Mouse (Mus musculus): ENCODE results near the gene Mb. TPM values are rescaled to one million over a fixed set of nuclear protein-coding genes. Genes with fewer than 3 reads are reported as not detected.

Mb gene
- polyA plus RNA-seq, 1 experiment: 0.10 TPM

DNA sequence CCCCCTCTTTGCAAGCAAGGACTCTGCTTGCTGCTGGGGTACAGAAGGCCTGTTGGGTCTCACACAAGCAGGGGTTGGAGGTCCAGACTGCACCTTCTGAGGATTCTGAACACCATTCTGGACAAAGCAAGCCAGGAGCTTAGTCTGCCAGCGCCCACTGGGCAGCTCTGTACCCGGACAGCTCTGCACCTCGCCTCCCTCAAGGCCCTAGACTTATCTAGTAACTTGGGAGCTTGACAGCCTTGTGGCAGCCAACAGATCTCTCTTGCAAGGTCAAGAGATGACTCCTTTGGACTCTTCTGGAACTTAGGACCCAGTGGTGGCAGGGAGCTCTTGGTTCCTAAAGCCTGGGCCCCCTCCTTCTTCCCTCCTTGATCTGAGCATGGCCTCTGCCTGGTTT, 23.4 kb downstream of the Mb start:
- no peak for DNase-seq (ENCODE audit: low spot score)

DNA sequence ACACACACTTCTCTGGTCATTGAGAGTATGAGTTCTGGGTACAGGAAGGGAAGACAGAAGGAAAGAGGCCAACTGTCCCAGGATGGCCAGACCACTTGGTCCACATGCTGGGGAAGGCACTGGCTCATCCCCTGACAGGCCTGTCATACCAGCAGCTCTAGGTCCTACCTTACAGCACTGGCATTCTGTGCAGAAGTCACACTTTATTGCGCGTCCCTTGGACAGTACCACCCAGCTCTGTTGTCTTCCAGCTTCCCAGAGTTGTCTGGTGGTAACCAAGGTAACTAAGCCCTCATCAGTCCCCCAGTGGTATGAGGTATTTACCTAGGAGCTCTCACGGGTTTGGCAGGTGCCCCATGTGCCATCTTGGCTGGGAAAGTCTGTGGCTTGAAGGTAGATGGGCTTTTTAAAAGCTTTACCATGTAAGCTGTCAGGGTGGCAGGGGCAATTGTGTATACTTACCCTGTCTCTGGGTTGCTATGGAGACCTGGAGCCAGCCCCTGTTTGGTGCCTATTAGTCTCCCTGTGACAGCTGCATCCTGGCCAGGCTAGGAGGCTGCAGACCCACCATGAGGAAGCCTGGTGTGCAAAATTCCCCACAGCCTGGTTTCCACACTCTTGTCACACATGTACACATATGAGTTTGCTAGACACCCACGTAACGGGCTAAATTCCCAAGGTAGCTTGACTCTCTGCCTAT, 24.4 kb downstream of the Mb start:
- no peak for DNase-seq (ENCODE audit: low spot score)

DNA sequence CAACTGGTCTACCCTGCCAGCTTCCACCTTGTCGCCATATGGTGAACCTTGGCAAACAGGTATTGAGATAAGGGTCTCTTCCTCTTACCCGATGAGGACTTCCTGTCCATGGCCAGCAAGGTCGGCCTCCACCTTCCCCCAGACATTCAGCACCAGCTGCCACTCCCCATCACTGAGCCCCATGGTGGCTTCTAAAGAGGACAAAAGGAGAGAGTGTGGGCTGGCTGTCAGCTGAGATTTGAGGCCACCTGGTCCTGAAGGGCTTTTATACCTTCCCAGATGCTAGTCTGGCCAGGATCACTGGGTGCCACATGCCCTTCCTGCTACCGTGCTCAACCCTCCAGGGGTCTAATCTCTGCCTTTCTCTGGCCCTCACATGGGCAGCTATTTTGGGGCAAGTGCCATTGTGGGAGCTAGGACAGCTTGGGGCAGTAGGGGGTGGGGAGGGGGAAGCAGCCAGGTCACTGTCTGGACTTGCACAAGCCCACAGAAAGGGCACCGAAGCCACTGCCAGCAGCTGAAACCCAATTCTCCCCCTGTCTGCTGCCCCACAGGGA, 28.0 kb downstream of the Mb start:
- no peak for DNase-seq (ENCODE audit: low spot score)

DNA sequence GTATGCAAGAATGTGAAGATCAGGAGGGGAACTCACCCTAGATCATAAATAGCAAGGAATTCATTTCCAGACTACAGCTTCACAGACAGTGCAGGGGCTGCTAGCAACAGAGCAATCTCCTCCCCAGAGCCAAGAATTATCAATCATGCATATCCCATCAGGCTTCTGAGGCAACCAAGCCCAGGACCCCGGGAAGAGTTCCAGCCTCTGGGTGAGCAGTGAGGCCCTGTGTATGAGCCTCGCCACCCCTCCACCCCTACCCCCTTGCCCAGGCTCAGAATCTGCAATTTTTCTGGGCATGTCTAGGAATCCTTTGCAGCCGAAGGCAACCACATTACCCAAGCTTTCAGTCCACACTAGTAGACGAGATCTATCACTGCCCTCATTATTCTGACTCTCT, 28.6 kb downstream of the Mb start:
- no peak for DNase-seq (ENCODE audit: low spot score)

DNA sequence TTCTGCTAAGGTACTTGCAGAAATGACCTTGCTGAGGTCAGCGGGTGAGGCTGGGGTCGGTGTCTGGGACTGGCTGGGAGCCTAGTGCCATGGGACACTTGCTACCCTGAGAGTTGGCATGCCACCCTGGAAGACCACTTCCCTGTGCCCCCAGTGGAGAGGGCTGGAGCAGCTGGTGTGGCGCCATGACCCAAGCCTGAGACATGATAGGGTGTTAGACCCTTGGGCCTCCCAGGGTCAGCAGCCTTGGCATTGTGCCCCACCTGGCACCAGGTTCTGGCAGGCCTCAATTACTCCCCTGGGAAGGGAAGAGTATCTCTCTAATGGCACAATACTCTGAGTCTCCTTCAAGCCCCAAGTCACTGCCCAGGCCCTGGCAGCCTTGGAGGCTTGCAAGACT, 29.4 kb downstream of the Mb start:
- DNase-seq (ENCODE audit: low spot score): no peak

DNA sequence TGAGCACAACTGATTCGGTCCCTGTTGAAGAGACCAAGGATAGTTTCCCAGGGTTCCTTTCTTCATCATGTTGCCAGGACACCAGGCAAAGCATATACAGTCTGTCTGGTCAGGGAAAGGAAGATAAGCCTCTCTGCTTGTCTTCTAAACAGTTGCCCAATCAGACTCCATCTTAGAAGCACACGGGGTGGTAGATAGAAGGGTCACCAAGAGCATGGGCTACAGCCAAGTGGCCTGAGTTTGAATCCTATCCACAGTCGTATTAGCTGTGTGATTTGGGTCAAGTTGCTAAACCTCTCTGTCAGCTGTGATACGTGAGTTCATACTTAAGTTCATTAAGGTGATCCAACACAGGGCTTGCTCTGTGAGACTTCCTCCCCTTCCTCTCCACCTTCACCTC, 30.3 kb downstream of the Mb start:
- DNase-seq (ENCODE audit: low spot score): no peak

DNA sequence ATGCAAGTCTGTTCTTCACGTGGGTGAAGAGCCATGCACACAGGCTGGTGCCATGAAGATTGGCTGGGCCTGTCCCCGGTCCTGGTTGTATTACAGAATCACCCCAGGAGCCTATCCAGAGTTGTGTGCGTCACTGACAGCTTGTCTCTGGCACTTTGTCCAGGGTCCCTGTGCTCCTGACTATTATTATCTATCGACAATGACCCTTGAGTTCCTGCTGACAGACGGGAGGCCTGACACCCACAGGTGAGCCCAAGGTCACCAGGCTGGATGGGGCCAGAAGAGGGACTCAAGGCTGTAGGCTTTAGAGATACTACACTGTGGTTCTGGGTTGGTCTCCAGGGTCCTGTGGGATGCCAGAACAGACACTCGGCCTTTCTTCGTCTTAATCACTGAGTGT, 30.9 kb downstream of the Mb start:
- no peak for DNase-seq (ENCODE audit: low spot score)

DNA sequence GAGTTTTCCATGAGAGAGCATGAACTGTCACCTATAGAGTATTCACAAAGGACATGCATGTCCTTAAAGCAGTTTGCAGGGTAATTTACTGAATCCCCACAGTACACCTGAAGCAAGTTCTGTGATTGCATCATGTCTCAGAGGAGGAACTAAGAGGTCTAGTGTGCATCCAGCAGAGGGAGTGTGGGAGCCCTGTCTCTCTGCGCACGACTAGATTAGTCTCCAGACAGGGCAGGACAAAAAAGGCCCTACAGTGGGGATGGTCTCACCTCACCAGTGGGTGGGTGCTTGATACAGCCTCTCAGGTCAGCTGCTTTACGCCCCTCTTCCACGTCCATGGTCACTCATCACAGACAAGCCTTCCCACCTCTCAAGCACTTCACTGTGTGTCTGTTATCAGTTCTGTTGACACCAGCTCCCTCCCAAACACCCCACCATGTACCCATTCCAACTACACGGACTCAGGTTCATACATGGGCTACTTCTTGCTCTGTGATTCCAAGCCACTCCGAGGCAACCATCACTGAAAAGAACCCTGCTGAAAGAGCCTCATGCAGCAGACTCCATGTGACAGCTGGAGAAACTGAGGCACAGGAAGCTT, 31.6 kb downstream of the Mb start:
- DNase-seq (ENCODE audit: low spot score): no peak

DNA sequence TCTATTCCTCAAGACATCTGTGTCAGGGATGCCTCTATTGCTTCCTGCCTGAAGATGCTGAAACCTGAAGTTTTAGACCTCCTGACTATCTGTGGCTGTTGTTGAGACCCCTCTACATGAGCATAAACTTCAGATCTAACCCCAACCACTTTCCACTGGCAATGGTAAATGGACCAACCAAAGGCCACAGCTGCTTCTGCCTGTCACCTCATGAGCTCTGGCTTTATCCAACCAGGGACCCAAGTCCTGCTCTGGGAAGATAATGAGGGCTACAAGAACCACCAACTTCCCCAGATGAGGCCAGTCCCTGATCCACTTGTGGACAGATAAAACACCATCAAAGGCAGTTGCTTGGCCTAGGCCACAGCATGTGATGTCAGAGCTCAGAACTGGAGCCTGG, 32.6 kb downstream of the Mb start:
- no peak for DNase-seq (ENCODE audit: low spot score)

DNA sequence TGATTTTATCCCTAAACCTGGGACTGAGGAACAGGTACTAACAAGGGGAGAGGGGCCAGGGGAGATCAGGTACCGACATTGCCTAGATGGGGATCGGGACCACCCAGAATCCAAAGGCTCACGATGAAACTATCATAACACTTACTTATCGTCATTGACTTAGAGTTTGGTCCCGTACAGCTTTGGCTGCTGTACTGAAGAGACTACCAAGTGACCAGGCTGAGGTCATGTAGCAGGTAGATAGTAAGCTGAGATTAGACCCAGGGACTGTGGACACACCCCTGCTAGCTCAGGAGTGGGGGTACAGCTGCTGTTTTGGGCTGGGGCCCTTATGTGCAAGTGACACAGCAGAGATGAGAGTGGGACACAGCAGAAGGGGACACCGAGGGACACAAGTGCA, 34.0 kb downstream of the Mb start:
- DNase-seq (ENCODE audit: low spot score): no peak

DNA sequence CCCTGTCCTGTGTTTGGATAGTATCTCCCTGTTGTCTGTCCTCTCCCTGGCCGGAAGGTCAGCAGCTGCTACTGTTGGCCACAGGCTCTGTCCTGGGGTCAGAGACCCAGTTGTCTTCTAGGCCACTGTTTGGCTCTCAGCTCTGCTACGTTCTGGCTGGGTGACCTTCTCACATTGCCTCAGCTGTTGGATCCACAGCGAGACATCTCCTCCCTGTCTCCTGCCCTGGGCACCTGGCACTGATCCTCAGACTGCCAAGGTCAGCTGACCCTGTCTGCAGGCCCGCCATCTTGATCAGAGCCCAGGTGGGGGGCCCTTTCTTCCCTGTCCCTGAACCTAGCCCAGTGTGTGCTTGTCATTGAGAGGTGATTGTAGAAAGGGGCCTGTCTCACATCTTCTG, 35.5 kb downstream of the Mb start:
- no peak for DNase-seq (ENCODE audit: low spot score)

DNA sequence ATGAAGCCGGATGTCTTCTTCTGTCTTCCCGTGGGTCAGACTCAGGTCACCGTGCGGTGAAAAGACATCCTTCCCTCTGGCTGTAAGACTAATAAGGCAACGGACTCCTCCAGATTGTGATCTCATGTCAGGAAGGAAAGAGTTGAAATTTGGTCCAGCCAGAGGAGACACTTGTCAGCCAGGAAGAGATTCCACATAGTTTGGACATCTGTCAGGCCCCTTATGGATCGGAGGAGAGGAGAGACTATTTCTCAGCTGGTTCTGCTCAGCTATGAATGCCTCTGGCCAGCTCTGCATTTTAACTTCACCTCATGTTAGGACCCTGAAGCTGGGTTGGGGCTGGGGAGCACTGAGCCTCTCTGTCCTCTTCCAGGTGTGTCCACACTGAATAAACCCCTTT, 36.0 kb downstream of the Mb start:
- no peak for DNase-seq (ENCODE audit: low spot score)

DNA sequence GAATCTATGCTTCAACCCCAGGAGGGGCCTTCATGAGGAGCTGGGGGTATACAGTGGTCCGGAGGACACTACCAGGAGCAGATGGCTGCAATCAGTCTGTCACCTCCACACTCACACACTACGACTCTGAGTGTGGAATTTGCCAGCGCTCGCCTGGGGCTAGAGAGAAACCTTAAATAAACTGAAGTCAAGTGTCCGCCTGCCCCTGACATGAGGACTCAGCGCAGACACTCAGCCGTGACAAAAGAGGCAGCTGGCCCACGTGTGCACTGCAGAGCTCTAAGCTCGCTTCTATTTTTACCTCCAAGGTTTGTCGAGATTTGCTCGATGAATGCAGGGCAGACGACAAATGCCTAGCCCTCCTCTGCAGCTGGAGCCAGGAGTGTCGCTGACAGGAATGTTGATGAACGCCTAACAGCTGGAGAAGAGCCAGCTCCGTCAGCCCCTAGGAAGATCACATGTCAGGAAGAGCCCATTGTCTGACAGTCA, 36.7 kb downstream of the Mb start:
- DNase-seq (ENCODE audit: low spot score): no peak

DNA sequence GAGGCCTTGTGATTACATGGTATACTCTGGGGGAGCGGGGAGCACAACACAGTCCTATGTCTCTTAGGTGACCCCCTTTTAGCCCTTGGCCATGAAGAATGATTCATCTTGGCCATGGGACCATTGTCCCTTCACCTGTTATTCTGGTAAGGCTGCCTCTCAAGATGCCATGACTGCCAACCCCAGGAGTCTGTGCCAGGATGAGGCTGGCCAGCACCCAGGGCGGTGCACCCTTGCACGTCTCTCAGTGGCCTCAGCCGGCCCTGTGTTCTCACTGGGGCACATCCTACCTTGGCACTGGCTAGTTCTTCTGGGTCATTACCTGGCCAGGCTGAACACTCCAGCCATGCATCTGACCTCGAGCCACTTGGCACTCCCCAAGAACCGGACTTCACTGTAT, 41.6 kb downstream of the Mb start:
- no peak for DNase-seq (ENCODE audit: low spot score)

DNA sequence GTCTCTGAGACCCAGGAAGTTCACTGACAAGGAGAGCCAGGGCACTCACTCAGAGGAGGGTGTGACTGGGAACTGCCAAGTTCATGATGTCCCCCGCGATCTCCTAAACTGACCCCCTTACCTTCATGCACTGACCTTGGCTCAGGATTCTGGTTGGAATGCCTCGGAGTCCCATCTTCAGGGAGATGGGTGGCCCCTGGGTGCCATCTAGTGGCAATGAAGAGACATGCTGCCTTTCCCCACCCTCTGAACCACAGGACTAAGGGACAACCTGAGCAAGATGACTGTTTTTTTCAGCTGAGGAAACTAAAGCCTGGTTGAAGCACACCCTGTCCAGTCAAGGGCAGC, 46.6 kb downstream of the Mb start:
- DNase-seq (ENCODE audit: low spot score): no peak

DNA sequence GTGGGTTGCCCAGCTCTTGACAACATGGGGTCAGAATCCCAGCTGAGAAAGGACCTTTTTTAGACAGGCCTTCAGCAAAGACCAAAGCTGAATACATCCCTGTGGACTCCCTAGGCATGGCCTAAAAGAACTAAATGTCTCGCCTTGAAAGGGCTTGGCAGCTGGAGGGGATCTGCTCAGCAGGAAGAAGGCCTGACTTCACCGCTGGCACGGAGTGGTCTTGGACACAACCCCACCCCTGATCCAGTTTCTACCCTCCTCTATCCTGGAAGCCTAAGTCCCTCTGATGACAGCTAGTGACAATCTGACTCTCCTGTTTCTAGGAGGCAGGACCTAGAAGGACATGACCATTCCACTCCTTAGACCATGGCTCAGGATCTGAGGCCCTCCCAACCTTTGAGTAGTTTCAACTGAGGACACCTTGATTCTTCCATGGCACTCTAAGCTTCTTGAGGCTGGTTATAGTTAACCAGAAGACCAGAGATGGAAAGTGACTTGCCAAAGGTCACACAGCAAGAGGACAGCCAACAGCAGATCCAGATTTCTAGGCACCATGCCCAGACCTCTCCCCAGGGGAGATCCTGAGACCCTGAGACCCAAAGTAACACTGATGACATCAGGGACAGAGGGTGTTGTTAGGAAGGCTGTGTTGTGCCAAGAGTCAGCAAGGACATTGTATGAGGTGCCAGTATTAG, 47.1 kb downstream of the Mb start:
- no peak for DNase-seq (ENCODE audit: low spot score)

DNA sequence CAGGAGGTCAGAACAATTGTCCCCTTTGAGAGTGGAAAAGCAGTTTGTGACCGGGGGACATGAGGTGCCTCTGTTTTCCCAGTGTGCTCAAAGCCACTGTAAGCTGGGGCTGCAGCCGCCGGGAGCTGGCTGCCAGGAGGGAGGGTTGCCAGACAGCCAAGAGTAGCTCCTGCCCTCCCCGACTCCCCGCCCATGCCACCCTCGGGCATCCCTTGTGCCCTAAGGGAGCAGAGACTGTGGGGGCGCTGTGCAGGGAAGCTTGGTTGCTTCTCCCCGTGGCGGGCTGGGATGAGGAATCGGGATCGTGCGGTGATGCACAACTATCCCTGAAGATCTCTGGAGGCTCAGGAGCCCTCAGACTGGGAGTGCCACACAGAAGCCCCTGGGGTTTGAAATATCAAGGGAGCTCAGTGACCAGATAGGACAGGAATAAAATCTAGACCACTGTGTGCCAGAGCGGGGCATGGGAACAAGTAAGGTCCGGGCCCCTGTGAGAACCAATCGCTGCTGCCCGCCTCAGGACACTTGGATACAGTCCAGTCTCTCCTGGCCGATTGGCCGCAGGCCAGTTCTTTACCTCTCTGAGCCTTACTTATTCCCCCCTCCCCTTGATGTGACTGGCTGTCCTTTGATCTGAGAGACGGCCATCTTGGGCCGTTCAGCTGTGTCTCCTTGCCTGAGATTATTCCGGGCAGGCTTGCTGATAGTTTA, 51.4 kb downstream of the Mb start:
- DNase-seq (ENCODE audit: low spot score): no peak

DNA sequence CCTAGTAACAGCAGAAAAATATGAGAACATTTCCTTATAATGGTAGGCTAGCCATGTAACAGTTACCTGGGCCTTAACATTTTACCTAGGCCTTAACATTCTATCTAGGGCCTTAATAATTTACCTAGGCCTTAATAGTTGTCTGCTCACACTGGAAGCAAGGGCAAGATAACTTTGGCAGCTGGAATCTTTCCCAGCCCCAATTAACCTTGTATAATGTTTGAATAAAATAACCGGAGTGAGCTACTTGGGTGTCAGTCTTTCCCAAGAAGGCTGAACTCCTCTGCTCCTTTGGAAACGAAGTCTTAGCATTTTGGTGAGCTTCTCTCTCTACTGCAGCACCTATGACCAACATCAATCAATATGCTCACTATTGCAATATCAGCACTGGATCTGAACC, 52.4 kb downstream of the Mb start:
- DNase-seq (ENCODE audit: low spot score): no peak

DNA sequence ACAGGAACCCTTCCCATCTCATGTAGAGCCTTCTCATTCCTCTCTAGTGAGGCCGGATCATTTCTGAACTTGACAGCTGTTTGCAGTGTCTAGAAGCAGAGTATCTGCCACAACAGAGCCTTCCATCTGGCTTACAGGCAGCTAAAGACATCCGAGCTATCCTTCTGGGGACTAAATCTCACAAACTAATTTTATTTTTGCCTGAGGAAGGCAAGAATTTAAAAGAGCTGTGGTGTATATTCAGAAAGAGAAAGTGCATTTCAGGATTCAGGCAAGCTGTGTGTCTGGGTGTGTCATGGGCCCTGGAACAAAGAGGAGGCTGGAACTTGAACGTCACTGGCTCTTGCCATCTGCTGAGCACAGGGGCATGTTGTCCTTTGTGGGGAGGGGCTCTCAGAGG, 56.1 kb downstream of the Mb start:
- DNase-seq (ENCODE audit: low spot score): no peak

DNA sequence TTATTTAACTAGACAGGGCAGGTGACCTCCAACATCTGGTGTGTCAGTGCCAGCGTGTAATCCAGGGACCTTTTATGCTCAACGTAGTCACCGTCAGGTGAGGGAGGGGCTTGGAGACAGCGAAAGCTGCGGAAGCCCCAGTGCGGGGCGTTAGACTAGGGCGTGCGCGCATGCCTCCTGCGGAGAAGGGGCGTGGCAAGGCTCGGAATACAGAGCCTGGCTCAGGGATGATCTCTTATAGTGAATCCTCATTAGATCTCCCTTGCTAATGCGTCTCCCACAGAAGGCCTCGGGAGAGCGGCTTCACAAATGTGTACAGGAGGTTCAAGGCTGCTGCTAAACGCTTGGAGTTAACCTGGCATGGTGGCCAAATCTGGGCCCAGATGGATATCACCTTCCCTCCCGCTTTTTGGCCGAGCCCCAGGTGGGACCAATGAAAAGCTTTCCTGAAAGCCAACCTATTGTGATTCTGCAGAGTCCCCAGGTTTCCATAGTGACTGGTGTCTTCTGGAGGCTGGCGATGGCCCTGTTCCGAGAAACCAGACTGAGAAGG, 62.9 kb downstream of the Mb start:
- DNase-seq (ENCODE audit: low spot score): no peak

DNA sequence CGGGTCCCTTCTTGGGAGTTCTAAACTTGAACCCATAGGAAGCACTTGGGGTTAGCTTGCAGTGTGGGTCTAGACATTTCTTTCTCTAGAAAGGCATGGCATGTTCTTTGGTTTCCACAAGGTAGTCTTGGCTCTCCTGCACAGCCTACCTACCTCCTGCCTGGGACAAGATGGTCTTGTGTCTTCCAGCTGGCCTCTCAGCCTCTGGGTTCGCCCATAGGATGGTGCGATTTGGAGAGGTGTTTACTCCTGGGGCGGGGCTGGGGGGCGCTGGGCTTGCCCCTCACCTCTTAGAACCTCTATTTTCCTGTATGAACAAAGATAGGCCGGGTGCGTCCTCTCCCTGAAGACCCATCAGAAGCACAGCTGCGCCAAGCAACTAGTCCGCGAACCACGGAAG, 63.3 kb downstream of the Mb start:
- no peak for DNase-seq (ENCODE audit: low spot score)

DNA sequence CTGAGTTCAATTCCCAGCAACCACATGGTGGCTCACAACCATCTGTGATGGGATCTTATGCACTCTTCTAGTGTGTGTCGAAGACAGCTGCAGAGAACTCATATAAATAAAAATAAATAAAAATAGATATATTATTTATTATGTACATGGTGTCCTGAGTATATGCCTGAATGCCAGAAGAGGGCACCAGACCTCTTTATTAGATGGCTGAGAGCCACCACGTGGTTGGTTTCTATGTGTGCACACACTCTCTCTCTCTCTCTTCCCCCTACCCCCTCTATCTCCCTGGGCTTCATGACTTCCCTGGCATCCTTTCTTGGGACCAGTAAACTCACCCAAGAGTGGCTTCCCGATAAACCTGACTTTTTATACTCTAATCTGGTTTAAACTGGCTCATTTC, 67.7 kb downstream of the Mb start:
- DNase-seq (ENCODE audit: low spot score): no peak

Measured in urinary bladder, adult 2 months (tissue).